In genomic region chr1:59367928-59368648, GRCm38 (mm10) we compare ENCODE assay signal across 7 mouse cellular contexts.
DNase-seq lines count a peak whose midpoint lies in the region; ATAC-seq and TF ChIP-seq lines count a peak whose summit lies in the region.

No protein-coding gene starts in this region.

- no peak overlapping the region for H3K27ac ChIP-seq in midbrain, embryonic 11.5 days (ENCODE audit: low read depth, low read length)
- no peak overlapping the region for H3K27ac ChIP-seq in midbrain, postnatal 0 days (ENCODE audit: low read depth, low read length)
- peak overlapping the region; percentile 72 for H3K27ac ChIP-seq in embryonic facial prominence, embryonic 10.5 days (replicated peaks)
- H3K27ac ChIP-seq in liver, embryonic 15.5 days (replicated peaks): peak overlapping the region; percentile 59
- H3K27ac ChIP-seq in cerebellum, adult 2 months (ENCODE audit: insufficient read depth, low read length): no peak overlapping the region

- H3K4me3 ChIP-seq in midbrain, embryonic 11.5 days (ENCODE audit: low read depth, low read length): no peak overlapping the region
- H3K4me3 ChIP-seq in midbrain, postnatal 0 days (ENCODE audit: low read depth, low read length): no peak overlapping the region
- H3K4me3 ChIP-seq in embryonic facial prominence, embryonic 10.5 days: peak overlapping the region; percentile 25; the same call in 1 of the 2 replicates
- peak overlapping the region; percentile 24; the same call in 1 of the 2 replicates for H3K4me3 ChIP-seq in liver, embryonic 15.5 days (replicated peaks)
- no peak overlapping the region for H3K4me3 ChIP-seq in cerebellum, adult 2 months (replicated peaks; ENCODE audit: insufficient read depth, low read depth, low read length)

- no peaks in the 10 kb centered on the region for H3K27me3 ChIP-seq in midbrain, embryonic 11.5 days (ENCODE audit: control insufficient read depth, insufficient read depth, low read length)
- H3K27me3 ChIP-seq in midbrain, postnatal 0 days (ENCODE audit: insufficient read depth, low read length): no peaks in the 10 kb centered on the region
- peaks cover 7% of the 10 kb centered on the region; the same call in 1 of the 2 replicates for H3K27me3 ChIP-seq in embryonic facial prominence, embryonic 10.5 days (replicated peaks; ENCODE audit: low read depth, poor library complexity, severe bottlenecking)
- no peaks in the 10 kb centered on the region for H3K27me3 ChIP-seq in liver, embryonic 15.5 days
- H3K27me3 ChIP-seq in cerebellum, adult 2 months (ENCODE audit: control insufficient read depth, insufficient read depth, low read length): no peaks in the 10 kb centered on the region

- peaks cover 4% of the 10 kb centered on the region; the same call in 1 of the 2 replicates for H3K4me1 ChIP-seq in midbrain, embryonic 11.5 days (ENCODE audit: control insufficient read depth, insufficient read depth, low read length)
- H3K4me1 ChIP-seq in midbrain, postnatal 0 days (ENCODE audit: insufficient read depth, low read length): no peaks in the 10 kb centered on the region
- H3K4me1 ChIP-seq in embryonic facial prominence, embryonic 10.5 days: peaks cover 35% of the 10 kb centered on the region
- H3K4me1 ChIP-seq in liver, embryonic 15.5 days (replicated peaks): peaks cover 28% of the 10 kb centered on the region
- H3K4me1 ChIP-seq in cerebellum, adult 2 months (ENCODE audit: control insufficient read depth, insufficient read depth, low read length): peaks cover 2% of the 10 kb centered on the region; the same call in 1 of the 2 replicates

- H3K4me2 ChIP-seq in midbrain, embryonic 11.5 days: no peak overlapping the region
- H3K4me2 ChIP-seq in midbrain, postnatal 0 days (ENCODE audit: low read depth, low read length, poor library complexity, severe bottlenecking): no peak overlapping the region
- peak overlapping the region; percentile 54 for H3K4me2 ChIP-seq in liver, embryonic 15.5 days

- H3K36me3 ChIP-seq in midbrain, embryonic 11.5 days (ENCODE audit: control insufficient read depth, insufficient read depth, low read length): no peaks in the 10 kb centered on the region
- H3K36me3 ChIP-seq in midbrain, postnatal 0 days (ENCODE audit: insufficient read depth, low read length): no peaks in the 10 kb centered on the region
- H3K36me3 ChIP-seq in embryonic facial prominence, embryonic 10.5 days (replicated peaks): no peaks in the 10 kb centered on the region
- H3K36me3 ChIP-seq in liver, embryonic 15.5 days (replicated peaks): no peaks in the 10 kb centered on the region

- TF ChIP-seq POLR2A in cerebellum, adult 2 months (IDR thresholded peaks at IDR 0.05; ENCODE audit: borderline replicate concordance, insufficient read depth, low read length): no peak

- H3K9ac ChIP-seq in midbrain, embryonic 11.5 days (ENCODE audit: low read length): no peak overlapping the region
- H3K9ac ChIP-seq in midbrain, postnatal 0 days (replicated peaks; ENCODE audit: low read length, poor library complexity, severe bottlenecking): no peak overlapping the region
- H3K9ac ChIP-seq in liver, embryonic 15.5 days: peak overlapping the region; percentile 3; the same call in 1 of the 2 replicates

- 33% methylated on average over 13 of the region's 13 CpGs for whole genome bisulfite sequencing in midbrain, embryonic 11.5 days
- WGBS in midbrain, postnatal 0 days: 40% methylated on average over 13 of the region's 13 CpGs
- 35% methylated on average over 13 of the region's 13 CpGs for WGBS in embryonic facial prominence, embryonic 10.5 days
- WGBS in liver, embryonic 15.5 days (ENCODE audit: insufficient replicate concordance): 3% methylated on average over 13 of the region's 13 CpGs
- WGBS in cerebellum, adult 2 months: 72% methylated on average over 13 of the region's 13 CpGs

- TF ChIP-seq CTCF in midbrain, postnatal 0 days (IDR thresholded peaks at IDR 0.05): no peak
- TF ChIP-seq CTCF in cerebellum, adult 2 months (IDR thresholded peaks at IDR 0.05; ENCODE audit: borderline replicate concordance, insufficient read depth, low read depth, low read length): no peak

- no peaks in the 10 kb centered on the region for H3K9me3 ChIP-seq in midbrain, embryonic 11.5 days (ENCODE audit: control insufficient read depth, low read length)
- no peaks in the 10 kb centered on the region for H3K9me3 ChIP-seq in midbrain, postnatal 0 days (ENCODE audit: low read length)
- H3K9me3 ChIP-seq in embryonic facial prominence, embryonic 10.5 days: no peaks in the 10 kb centered on the region
- no peaks in the 10 kb centered on the region for H3K9me3 ChIP-seq in liver, embryonic 15.5 days (replicated peaks)

- DNase-seq in midbrain, embryonic 11.5 days (ENCODE audit: low spot score, missing footprints): peak; percentile 83
- DNase-seq in midbrain, postnatal 0 days (ENCODE audit: low spot score): no peak
- DNase-seq in embryonic facial prominence, embryonic 10.5 days (ENCODE audit: low spot score): peak; percentile 27
- DNase-seq in testis, postnatal 10 days (ENCODE audit: low spot score): peak; percentile 45
- no peak for DNase-seq in thymus, adult 18-20 months
- DNase-seq in cerebellum, adult 2 months: no peak

- ATAC-seq in midbrain, embryonic 11.5 days (ENCODE audit: low FRiP score): no peak
- ATAC-seq in midbrain, postnatal 0 days (ENCODE audit: low FRiP score): no peak
- ATAC-seq in liver, embryonic 15.5 days (ENCODE audit: insufficient read depth): peak; percentile 86

Comparison
In these comparisons a context has a peak if more than half of its experiments do, and no peak if none do; other contexts are left out.
1. DNase-seq: peak in midbrain, embryonic 11.5 days (single experiment), embryonic facial prominence, embryonic 10.5 days (single experiment) and testis, postnatal 10 days (single experiment); none in midbrain, postnatal 0 days (single experiment), thymus, adult 18-20 months (0 of 2) and cerebellum, adult 2 months (0 of 2).
2. H3K27ac ChIP-seq: peak in embryonic facial prominence, embryonic 10.5 days (single experiment) and liver, embryonic 15.5 days (single experiment); none in midbrain, embryonic 11.5 days (single experiment), midbrain, postnatal 0 days (single experiment) and cerebellum, adult 2 months (single experiment).
3. H3K4me3 ChIP-seq: peak in embryonic facial prominence, embryonic 10.5 days (single experiment) and liver, embryonic 15.5 days (single experiment); none in midbrain, embryonic 11.5 days (single experiment), midbrain, postnatal 0 days (single experiment) and cerebellum, adult 2 months (single experiment).